Mouse (Mus musculus): ENCODE results near the gene Ccr7.

Gene Ccr7

GRCm38 (mm10) chr11:99153767-99154753, 817 bp downstream of the Ccr7 start:
- no peak for DNase-seq

- DNase-seq = no peak
Observed at GRCm38 (mm10) chr11:99152323-99153144, 2.3 kb downstream of the Ccr7 start.

- no peak for DNase-seq
Observed at GRCm38 (mm10) chr11:99151333-99151930, 3.4 kb downstream of the Ccr7 start.

DNA sequence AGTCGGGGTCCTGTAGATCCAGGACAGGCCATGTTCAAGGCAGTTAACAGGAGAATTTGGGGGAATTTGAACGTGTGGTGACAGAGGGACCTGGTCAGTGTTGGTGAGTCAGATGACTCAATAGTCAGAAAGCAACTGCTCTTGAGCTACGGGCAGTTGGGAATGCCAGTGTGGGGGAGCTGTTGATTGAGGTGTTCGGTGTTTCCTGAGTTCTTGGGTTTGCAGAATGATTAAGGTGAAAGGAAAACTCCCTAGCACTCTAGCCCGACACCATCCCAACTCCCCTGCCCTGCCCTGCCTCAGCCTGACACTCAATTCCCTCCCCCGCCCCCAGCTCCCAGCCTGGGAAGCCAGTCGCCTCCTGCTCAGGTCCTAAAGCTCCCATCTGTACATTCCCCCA, 4.0 kb downstream of the Ccr7 start:
- DNase-seq = no peak

DNA sequence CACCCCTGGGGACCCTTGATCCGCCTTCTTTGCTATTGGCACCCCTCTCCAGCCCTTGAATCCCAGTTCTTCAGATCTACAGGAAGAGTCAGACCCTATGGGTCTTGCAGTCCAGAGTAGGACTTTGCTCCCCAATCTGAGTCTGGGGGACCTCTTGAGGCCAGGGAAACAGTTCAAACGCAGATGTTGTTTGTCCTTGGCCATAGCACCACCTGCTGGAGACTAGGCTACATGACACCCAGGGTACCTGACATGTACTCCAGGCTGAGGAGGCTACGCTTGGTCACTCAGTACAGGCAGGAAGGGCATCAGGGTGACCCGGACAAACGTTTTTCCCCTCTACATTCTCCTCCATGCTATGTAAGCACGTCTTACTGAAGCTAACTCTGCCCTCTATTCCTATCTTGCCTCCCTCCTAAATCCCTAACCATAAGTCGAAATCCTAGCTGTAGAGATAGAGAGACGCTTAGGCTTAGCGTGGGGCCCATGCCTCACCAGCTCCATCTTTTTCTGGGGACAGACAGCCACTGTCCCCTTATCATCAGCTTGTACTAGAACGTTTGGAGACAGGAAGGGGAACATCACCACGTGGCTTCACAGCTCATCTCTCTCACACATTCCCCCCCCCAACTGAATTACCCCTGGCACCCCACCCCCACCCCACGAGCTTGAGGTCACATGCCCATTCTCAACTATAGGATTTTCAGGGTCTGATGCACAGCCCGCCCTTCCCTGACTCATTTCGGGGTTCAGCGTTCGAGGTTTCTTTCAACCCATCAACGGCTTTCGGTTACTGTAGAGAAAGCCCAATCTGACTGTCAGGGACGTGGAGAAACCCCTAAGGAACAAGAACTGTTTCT, 4.7 kb downstream of the Ccr7 start:
- DNase-seq = peak; percentile 88 to 91

DNA sequence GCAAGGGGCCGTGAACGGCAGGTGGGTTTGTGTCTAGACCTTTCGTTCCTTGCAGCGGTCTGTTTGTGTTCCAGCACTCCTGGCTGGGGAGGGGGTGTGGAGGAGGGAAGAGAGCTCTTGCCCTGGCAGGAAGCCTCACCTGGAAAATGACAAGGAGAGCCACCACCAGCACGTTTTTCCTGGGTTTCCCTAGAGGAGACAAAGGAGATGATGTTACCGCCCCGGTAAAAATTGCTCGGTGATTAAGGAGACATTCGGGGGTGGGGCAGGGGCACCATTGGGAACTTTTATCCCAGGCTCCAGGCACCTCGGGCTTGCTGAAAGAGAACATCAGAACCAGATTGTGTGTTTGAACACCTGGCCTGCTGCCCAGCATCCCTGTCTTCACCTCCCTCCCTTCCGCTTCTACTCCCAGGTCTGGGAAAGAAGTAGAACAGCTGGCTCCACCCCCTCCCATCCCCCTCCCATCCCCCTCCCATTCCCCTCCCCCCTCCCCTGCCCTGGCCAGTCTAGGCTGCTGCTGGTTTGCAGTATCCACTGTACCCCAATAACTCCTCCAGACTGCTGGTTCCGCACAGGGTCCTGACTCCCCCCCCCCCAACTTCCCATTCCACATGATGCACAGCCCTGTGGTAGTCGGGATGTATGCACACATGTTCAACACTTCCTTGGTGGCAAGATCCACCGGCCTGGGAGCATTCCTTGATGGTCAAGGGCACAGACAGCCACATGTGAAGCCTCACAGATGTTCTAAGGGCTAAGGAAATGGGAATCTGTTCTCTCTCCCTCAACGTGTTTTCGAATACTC, 5.8 kb downstream of the Ccr7 start:
- peak in 1 of 2 experiments; percentile 49 for DNase-seq

DNA sequence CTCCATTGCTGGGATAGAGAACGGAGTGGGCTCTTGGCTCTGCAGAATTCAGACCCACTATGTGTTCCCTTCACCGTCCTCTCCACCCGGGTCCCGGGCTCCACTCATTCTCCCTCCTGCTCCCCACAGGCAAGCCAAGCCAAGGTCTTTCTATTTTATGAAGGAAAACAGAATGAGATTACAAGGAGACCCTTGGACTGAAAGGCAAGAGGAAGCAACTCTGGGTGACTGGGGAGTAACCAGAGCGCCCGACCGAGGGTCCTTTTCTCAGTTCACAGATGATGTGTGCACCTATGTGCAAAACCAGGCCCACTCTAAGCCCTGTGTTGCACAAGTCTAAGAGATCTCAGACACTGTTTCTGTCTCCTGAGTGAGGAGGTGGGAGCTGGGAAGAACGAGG, 6.5 kb downstream of the Ccr7 start:
- no peak for DNase-seq

GRCm38 (mm10) chr11:99147920-99148289, 7.0 kb downstream of the Ccr7 start:
- no peak for DNase-seq

DNA sequence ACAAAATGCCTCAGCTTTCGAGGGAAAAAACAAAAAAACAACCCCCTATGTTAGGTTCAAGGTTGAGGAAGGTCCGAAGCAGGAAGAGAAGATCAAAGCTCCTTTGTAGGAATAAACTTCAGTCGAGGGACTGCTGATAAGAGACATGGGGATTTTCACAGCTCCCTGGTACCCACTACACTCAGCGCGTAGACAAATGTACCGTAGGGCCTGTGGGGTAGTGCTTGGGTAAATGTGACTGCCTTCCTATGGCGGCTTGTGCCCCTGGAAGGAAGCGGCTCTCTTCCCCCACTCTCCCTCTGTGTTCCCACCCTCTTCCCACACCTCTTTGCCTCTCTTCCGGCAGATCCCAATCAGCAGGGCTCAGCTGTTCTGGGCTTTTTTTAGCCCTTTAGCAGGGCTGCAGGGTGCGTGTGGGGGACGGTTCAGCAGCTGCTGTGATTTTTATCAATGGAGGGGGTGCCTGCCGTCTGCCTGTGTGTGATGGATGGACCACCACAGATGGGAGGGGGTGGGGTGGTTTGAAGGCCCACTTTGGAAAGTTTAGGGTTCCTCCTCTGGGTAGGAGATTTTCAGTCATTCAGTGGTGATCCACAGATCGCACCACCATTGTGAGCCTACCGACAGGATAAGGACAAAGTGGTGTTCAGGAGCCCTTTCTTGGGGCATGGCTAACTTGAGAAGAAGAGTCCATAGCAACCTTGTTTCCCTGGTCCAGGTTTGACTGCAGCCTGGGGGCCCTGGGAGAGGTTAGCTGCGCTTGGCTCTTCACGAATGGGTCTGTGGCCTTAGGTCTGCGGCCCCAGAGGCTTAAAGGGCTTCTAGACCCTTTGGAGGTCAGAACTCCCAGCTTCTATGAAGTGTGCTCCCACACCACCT, 7.6 kb downstream of the Ccr7 start:
- no peak for DNase-seq

DNA sequence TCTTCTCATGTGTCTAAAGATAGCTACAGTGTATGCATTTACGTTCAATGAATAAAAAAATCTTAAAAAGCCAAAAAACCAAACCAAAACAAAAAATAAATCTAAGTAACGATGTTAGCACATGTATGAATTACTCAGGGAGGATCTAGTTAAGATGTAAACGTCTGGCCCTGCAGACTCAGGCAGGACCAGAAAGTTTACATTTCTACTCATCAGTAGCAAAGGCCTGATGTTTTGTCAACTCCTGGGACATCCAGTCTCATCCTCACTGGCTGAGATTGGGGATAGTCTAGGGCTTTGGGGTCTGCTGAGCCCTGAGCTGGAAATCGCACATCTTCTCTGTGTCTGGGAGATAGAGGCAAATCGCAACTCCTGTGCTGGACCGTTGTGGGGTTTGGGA, 8.3 kb downstream of the Ccr7 start:
- no peak for DNase-seq

DNA sequence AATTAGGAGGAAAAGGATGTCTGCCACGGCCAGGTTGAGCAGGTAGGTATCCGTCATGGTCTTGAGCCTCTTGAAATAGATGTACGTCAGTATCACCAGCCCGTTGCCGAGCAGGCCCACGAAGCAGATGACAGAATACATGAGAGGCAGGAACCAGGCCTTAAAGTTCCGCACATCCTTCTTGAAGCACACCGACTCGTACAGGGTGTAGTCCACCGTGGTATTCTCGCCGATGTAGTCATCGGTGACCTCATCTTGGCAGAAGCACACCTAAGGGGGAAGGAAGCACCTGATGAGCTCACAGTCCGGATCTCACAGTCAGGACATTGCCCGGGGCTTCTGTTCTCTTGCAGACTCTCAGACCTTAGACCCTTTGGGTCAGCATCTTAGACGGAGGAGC, 9.1 kb downstream of the Ccr7 start:
- DNase-seq = no peak

DNA sequence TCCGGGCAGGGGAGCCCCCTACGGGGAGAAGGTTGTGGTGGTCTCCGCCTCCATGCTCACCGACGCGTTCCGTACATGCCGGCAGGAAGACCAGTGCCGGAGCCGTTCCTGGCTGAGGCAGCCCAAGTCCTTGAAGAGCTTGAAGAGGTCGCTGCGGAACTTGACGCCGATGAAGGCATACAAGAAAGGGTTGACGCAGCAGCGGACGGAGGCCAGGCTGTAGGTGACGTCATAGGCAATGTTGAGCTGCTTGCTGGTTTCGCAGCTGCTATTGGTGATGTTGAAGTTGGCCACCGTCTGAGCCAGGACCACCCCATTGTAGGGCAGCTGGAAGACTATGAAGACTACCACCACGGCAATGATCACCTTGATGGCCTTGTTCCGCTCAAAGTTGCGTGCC, 9.9 kb downstream of the Ccr7 start:
- no peak for DNase-seq

GRCm38 (mm10) chr11:99144456-99144855, 10.4 kb downstream of the Ccr7 start:
- DNase-seq = no peak

- DNase-seq = no peak
Observed at GRCm38 (mm10) chr11:99143123-99144082, 11.5 kb downstream of the Ccr7 start.

- no peak for DNase-seq
Observed at GRCm38 (mm10) chr11:99142493-99143095, 12.3 kb downstream of the Ccr7 start.

DNA sequence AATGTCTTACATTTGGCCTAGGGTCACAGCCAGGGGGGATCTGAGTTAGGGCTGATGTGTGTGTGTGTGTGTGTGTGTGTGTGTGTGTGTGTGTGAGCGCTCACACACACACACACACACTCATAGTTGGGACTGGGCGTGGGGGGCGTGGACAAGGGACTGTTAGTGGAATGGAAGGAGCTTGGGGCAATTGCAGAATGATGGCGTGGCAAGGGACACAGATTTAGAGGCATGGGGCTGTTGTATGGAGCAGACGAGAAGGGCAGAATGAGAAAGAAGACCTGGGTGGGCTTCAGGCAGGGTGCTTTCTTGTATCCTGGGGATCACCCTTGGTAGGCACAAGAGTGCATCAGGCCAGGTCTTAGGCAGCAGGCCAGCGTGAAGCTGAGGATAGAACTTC, 12.8 kb downstream of the Ccr7 start:
- no peak for DNase-seq

DNA sequence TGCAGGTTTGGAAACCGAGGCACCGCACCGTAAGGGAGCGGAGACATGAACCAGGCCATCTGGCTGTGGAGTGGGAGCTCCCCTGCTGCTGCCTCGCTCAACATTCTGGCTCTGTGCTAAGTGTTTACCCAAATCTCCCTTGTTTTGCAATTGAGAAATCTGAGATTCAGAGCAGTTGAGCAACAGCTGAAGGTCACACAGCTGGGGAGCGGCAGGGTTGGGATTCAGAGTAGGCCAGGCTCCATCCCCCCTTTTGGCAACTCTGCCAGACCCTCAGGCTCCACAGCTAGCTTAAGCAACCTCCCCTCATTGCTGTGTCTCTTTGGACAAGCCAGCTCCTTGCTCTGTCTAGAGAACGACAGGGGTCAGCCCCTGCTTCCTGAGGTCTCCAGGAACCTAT, 13.3 kb downstream of the Ccr7 start:
- DNase-seq = no peak

DNA sequence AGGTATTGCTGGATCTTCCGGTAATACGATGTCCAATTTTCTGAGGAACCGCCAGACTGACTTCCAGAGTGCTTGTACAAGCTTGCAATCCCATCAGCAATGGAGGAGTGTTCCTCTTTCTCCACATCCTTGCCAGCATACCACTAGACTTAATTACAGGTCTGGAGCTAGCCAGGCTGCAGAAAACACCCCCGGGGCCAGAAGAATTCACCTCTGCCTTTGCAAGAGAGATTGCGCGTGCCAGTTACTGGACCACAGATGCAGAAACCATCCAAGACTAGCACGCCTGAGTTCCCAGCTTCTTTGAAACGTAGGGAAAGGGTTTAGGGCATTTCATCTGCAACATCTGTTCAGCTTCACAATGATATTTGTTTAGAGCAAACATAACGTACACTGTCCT, 15.9 kb downstream of the Ccr7 start:
- no peak for DNase-seq

DNA sequence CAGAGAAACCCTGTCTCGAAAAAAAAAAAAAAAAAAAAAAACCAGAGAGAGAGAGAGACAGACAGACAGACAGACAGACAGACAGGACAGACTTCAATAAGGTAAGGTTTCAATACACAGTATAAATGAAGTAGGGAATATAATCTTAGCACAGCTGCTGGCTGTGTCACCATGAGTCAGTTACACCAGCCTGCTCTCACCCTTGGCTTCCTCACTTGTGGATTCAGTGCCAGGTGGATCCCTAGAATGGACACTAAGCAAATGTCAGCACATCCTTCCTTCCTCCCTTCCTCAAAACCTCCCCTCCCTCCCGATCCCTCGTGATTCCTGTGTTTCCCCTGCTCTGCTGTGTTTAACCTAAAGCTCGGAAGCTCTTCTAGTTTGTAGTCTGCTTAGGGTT, 17.5 kb downstream of the Ccr7 start:
- no peak for DNase-seq

All from cerebellum, postnatal 14 days (tissue).